Mouse (Mus musculus): Measurements from ENCODE around the gene Gtdc1.

GRCm38 (mm10) chr2:44693898-44694297 is 233.6 kb downstream of the Gtdc1 start:
- TF ChIP-seq CTCF (IDR thresholded peaks at IDR 0.05; ENCODE audit: low read depth, low read length) (no peak), POLR2A (IDR thresholded peaks at IDR 0.05; ENCODE audit: insufficient read depth, low read length) (no peak)

Measured in ES-Bruce4 (cell line).